Mouse (Mus musculus) cerebellum, postnatal 4 days (tissue): Measurements from ENCODE around the gene Ip6k1.

Experiments
- DNase-seq, 2 experiments: peaks; one replicate each; pipeline ENCODE4 v3.0.0; 2022; ENCODE audit warnings: low spot score in 2 of 2, mixed read lengths in 1 of 2

The Ip6k1 gene

DNA sequence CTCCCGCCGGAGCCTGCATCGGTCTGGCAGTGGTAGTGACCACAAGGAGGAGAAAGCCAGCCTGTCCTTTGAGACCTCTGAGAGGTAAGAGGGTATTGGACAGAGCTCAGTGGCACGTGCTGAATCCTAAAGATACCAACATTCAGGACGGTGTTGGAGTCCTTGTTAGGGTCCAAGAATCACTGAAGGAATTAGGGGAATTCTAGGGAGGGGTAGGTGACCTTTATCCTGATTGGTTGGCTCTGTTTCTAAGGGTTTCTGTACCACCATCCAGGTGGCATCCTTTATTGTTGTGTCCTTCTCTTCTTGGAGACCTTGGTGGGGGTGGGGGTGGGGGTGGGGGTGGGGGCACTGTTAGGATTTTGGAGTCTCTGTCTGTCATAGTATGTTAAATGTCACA, 29.8 kb downstream of the Ip6k1 start:
- no peak for DNase-seq

DNA sequence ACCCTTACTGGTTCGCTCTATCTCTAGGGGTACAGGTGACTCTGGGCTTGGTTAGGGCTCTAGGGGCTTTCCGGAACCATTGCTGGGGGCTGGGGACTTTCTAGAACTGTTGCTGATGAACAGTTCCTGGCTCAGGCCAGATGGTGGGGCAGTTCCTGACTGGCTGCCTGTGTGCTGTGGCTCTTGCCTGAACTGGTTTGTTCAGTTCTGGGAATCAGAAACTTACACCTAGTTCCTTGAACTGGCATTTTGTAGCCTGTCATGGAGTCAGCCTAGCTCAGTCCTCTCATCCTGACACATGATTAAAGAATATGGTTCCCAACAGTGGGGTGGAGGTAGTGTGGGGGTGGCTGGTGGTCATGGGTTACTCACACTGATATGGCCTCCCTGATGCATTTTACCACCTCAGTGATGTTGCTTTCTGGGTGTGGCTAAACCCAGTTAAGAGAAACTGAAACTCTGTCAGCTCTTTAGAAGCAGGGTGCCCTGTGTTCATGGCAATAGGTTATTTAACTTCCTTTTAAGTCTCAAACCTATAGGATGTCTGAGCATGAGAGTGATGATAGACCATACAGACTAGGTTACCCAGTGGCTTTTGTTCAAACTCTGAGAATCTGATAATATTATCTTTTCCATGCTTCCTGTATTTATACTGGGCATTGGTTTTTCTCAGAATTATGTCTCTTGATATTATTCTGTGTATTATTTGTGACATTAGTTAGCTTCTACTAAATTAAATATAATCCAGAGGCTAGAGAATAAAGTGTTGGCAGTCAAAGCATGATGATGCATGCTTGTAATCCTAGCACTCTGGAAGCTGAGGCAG, 33.2 kb downstream of the Ip6k1 start:
- no peak for DNase-seq

DNA sequence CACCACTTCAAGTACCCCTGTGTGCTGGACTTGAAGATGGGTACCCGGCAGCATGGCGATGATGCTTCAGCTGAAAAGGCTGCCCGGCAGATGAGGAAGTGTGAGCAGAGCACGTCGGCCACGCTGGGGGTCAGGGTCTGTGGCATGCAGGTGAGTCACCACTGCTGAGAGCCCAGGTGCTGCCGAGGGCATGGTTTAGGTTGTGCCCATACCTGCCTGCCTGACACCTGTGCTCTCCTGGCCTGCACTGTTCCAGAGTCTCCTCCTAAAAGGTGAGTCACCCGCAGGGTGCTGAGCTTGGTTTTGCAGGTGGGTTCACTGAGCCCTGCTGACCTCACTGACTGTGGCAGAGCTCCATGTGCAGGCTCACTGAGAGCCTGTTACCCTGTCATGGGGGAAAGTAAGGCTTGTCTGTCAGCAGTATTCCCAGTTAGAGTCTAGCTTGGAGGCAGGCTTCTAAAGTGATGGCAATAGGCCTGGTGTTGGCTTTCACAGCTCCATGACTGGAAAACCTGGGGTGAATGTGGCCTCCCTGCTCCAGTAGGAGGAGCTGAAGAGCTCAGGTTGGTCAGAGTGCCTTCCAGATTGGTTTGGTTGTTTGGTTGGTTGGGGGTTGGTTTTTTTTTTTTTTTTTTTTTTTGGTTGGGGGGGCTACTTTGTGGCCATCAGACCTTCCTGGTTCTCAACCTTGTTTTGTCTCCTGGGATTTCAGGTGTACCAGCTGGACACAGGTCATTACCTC, 42.6 kb downstream of the Ip6k1 start:
- DNase-seq: no peak

DNA sequence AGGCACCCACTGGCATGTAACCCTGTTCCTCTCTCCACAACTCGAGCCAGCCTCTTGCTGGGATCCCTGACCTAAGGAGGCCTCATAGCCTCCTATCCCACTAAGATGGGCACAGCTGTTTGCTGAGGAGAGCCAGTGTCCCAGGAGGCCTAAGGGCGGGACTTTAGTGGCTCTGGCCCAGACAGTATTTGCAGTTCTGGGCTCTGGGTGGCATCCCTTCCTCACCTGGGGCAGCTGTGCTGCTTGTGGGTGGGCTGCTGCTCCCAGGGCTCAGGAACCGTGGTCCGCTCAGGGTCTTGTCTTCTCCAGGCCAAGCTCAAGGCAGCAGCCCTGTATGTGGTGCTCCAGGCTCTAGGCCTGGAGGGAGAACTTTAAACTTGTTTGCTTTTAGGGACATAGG, 44.3 kb downstream of the Ip6k1 start:
- DNase-seq: no peak

DNA sequence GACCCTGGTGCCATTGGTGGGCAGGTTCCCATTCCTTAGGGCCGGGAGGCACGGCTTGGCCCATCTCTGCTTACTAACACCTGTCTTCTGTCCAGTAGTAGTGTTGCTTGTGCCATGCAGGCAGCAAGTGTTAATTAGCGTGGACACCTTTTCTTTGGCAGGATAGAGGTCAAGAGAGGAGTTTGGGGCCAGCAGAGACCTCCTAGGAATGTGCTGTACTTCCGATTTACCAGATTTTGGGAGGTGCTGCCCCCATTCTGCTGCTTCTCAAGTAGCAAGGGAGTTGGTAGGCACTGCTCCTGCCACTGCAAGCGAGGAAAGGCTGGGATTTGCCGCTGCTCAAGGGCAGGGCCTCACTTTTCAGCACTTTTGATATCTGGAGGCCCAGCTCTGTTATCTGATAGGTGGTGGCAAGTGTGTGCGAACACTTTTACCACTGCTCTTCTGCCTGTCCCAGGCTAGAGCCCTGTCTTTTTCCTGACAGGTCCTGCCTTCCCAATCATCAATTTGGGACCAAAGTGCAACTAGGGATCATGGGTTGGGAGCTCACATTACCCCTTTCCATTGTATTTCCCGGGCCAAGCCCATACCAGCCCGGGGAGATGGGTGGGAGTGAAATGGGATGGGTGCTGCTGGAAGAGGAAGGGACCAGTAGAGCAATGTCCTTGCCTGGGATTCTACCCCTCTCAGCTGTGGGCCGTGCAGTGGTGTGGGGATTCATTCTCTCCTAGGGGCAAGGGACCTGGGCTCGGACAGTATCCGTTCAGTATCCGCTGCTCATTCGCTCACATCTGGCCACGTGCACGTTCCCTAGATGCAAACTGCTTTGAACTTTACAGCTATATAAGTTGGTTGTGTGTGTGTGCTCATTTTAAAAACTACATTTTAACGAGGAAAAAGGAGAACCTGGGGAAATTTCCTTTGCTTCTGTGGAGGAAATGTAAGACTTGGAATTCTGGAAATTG, 45.6 kb downstream of the Ip6k1 start:
- DNase-seq: no peak

DNA sequence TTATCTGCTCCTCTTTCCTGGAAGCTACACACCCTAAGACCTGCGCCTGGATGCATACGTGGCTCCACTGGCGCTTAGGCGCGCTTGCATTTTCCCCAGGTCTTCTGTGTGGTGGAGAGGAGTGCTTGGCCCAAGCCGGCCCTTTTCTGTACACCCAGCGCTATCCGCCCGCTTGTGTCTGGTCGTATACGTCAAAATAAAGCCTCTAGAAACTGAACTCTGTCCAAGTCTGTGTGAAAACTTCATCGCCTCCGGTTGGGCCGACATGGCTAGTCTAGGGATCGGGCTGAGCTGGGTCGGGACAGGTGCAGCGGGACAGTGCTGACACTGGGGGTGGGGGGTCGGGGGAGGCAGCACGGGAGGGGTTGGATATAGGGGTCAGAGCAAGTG, 46.3 kb downstream of the Ip6k1 start:
- no peak for DNase-seq

DNA sequence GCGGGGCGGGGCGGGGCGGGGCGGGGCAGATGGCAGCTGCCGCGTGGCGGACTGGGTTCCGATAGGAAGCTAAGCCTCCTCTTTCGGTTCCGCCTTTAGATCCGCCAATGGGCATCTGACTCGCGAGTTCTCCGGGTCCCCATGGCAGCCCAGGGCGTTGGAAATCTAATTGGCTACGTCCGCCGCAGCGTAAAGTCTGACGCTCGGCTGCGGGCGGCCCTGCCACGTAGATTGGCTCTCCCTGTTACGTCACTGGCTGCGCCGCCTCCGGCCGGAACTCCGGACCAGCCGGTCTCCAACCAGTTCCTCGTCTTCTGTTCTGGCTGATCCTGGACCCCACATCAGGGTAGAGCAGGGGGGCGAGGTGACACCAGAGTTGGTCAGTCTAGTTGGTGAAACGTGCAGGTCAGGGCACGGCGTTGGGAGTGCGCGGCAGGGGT, 46.7 kb downstream of the Ip6k1 start, which contains the start of gene Gmppb:
Gene Gmppb (plus strand): TSS at position 227 of the 440 bp plus-strand sequence.
- DNase-seq: peak; percentile 84 to 92

DNA sequence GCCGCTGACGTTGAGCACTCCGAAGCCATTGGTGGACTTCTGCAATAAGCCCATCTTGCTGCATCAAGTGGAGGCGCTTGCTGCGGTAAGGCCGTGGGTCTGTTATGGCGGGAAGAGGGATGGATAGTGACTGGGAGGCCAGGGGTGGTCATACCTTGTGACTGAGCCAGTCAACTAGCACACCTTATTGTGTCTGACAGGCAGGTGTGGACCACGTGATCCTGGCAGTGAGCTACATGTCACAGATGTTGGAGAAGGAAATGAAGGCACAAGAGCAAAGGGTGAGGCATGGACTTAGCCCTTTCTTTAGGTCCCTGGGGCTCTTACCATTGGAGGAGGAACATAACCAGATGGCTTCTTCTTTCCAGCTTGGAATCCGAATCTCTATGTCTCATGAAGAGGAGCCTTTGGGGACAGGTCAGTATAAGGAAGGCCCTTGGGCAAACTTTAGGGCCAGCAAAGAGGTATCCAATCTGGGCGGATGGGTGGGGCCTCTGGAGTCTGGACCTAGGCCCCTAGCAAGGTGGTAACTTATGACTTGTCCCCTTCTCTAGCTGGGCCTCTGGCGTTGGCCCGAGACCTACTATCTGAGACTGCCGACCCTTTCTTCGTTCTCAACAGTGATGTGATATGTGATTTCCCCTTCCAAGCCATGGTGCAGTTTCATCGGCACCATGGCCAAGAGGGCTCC, 47.4 kb downstream of the Ip6k1 start:
- no peak for DNase-seq

DNA sequence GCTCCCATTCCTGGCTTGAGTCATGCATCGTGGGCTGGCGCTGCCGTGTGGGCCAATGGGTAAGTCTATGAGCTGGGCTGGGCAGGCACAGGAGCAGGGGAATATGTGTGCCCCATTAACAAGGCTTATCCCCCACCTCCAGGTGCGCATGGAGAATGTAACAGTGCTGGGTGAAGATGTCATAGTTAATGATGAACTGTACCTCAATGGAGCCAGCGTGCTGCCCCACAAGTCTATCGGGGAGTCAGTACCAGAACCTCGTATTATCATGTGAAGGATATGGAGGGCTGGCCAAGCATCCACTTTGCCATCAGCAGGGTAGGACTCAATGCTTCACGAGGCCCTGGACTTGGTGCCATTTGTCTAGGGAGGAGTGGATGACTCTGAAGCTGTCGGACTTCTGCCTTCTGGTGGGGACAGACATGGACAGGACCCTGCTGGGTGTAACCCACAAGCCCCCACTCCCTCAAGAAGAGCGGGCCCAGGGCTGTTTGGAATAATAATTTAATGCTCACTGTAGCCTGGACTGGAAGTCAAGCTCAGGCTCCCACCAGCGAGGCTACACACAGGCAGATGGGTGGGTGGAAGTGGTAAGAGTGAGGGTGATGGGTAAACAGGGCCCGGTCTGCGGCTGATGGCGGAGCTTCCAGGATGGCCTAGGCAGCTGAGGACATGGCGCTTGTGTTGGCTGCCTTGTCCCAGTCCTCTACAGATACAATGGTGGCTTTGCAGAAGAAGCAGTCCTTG, 49.1 kb downstream of the Ip6k1 start:
- no peak for DNase-seq

DNA sequence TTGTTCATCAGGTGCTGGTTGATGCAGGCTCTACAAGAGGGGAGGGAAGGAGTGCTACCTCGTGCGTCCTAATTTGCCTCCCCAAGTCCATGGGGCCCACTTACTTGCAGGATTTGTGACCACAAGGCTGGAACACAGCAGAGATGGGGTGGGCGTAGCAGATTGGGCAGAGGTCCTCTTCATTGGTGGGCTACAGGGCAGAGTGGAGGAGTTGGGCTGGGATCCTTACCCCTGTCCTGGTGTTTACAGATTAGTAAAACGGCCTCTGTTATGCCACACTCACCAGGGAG, 49.6 kb downstream of the Ip6k1 start:
- no peak for DNase-seq

DNA sequence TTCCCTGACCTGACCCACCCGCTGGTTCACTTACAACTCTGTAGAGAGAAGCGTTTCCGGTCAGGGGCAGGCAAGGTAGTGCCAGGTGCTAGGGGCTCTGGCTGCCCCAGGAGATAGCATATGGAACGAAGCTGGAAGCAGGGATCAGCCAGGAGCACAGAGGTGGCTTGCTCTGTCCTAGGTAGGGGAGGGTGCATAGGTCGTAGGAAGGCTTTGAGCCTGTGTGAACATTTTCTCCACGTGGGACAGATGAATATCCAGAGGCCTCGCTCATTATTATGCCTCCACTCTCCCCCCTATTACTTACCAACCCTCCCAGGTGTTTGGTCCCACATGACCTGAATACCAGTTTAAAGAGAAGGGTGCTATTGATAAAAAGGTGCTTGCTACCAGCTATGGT, 50.1 kb downstream of the Ip6k1 start:
- no peak for DNase-seq

DNA sequence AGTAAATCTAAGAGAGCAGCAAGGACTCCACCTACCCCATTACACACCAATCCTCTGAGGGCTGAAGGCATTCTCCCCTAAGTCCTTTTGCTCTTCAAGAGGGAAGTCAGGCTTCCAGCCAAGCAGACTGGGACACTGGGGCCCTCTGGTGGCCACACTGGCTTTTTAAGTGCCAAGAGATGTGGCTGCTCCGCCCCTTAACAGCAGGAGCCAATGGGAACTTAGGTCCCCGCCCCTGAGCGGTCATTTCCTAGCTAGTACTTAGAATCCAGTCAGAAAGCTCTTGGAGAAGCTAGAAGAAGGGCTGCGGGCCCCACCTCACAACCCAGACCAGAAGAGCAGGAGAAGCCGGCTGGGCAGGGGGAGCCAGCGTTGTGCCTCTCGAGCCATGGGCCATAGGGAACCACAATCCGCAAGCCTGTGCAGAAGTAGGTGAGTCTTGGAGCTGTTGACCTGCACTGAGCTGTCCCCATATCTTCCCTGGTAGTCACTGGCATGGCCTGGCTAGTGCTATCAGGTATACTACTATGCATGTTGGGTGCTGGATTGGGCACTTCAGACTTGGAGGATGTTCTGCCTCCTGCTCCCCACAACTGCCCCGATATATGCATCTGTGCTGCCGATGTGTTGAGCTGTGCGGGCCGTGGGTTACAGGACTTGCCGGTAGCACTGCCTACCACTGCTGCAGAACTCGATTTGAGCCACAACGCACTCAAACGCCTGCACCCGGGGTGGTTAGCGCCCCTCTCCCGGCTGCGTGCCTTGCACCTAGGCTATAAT, 50.8 kb downstream of the Ip6k1 start, which contains the start of gene Amigo3:
Gene Amigo3 (plus strand): TSS at position 275 of the 780 bp plus-strand sequence.
- peak; percentile 96 to 98 for DNase-seq

DNA sequence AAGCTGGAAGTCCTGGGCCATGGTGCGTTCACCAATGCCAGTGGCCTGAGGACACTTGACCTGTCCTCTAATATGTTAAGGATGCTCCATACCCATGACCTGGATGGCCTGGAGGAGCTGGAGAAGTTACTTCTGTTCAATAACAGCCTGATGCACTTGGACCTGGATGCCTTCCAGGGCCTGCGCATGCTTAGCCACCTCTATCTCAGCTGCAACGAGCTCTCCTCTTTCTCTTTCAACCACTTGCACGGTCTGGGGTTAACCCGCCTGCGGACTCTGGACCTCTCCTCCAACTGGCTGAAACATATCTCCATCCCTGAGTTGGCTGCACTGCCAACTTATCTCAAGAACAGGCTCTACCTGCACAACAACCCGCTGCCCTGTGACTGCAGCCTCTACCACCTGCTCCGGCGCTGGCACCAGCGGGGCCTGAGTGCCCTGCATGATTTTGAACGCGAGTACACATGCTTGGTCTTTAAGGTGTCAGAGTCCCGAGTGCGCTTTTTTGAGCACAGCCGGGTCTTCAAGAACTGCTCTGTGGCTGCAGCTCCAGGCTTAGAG, 51.4 kb downstream of the Ip6k1 start:
- DNase-seq: no peak

DNA sequence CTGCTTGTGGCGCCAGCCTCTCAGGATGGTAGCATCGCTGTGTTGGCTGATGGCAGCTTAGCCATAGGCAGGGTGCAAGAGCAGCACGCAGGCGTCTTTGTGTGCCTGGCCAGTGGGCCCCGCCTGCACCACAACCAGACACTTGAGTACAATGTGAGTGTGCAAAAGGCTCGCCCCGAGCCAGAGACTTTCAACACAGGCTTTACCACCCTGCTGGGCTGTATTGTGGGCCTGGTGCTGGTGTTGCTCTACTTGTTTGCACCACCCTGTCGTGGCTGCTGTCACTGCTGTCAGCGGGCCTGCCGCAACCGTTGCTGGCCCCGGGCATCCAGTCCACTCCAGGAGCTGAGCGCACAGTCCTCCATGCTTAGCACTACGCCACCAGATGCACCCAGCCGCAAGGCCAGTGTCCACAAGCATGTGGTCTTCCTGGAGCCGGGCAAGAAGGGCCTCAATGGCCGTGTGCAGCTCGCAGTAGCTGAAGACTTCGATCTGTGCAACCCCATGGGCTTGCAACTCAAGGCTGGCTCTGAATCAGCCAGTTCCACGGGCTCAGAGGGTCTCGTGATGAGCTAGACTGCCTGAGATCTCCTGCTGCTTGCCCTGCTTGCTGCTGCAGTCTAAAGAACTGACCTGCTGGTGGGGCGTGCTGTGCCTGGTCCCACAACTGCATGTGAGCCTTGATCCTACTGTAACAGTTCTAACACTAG, 52.2 kb downstream of the Ip6k1 start:
- no peak for DNase-seq

DNA sequence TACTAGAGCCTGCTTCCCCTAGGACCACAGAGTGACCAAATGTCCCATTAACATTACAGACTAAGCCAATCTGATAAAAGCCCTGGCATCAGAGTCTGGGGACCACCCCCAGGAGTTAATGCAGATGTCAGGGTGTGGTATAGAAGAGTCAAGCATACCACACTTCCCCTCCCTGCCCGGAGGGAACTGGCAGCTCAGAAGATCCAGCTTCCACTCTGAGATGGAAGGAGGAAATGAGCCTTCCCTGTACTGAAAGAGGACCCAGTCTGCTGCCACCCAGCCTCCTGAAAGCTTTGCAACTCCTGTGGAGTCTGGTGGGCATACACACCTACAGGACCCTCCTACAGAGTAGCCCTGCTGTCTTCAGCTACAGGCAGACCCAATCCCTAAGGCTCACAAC, 52.8 kb downstream of the Ip6k1 start:
- DNase-seq: no peak

DNA sequence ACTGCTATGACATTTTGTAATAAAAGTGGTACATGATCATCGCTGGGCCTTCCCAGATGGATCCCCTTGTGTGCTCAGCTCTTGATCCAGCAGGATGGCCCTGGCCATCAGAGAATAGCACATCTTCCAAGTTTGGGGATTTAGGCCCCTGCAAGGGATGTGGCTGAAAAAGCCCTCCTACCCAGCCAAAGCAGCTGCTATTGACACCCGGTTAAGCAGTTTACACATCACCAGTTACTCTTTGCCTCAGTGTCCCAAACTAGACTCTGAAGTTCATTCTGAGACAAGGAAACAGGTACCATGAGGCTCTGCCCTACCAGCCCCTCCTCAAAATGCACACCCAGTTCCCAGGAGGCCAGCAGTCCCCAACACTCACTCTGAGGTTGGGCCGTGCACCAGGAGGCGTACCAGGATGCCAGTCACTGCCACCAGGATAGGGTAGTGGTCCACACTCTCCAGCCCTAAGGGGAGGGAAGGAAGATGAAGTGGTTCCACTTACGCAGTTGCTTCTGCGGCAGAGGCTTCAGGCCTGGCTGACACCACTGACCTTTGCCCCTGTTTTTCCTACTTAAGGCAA, 53.4 kb downstream of the Ip6k1 start:
- DNase-seq: no peak

DNA sequence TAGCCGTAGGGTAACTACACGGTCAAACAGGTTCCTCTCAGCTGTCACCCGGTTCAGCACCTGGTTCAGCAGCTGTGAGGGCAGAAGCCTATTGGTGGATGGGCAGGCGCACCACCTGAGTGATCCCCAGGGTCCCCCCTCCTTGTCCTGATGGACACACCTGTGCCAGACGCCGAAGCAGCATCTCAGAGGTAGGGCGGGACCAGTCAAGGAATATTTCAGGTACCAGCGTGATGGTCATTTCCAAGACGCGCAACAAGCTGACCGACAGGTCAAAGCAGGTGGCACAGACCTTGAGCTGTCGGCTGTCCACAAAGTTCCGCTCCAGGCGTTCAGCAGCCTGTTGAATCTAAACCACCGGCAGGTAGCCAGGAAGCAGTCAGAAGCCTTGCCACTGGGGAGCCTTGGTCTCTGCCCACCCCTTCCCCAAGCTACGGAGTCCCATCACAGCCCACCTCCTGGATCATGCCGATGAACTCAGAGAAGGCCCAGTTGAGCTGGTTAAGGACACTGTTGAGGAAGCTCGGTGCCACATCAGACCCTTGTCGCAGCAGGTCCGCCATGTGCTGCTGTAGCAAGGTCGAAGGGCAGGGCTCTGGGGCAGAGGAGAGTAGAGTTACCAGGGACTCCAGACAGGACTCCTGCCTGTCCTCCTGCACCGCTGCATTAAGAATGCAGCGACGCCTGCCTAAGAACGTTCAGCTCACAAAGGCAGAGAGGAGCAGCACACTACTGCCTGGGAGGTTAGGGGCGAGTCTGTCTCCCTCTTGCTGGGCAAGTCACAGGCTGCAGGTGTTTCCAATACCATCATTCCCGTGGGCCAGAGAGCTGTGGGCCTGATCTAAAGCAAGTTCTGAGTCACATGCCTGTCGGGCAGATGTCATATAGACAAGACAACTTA, 54.3 kb downstream of the Ip6k1 start:
- no peak for DNase-seq

DNA sequence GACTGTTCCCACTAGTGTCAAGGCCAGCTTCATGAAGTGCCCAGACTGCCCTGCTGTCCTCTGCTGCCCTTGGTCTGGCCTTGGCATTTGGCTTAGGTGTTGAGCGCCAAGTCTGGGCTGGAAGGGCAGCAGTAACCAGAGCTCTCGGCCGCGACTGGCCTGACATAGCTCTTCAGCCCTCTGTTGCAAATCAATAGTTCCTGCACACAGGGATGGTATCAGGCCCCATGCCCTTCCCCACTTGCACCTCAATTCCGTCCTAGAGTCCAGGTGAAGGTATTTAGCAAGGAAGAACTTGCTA, 54.9 kb downstream of the Ip6k1 start:
- no peak for DNase-seq
